Mouse (Mus musculus): ENCODE data around the gene Acot8. TPM values are rescaled to one million over a fixed set of nuclear protein-coding genes. Genes with fewer than 3 reads are reported as not detected.

The Acot8 gene
- polyA plus RNA-seq, 1 experiment from 2014 or later, result 18.8 TPM

DNA sequence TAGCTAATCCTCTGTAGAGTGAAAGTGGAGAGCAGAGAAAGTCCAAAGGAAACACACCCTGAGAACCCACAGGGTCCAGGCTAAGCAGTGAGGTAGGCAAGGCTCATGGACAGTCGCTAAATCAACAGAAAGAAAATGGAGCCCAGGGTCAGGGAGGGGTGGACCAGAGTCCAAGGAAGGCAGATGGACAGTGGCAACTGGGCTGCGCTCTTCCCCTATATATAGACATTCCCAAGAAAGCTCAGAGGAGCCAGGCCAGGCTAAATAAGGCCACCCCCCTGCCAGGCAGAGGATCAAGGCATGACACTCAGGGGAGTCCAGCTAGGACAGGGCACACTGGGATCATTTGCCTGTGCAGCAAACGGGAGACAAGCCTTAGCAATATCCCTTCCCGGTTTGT is 22.8 kb downstream of the Acot8 start:
- Histone ChIP-seq H3K27me3 (peaks cover 76% of the 10 kb centered on the region), H3K27ac (no peak overlapping the region), H3K36me3 (no peaks in the 10 kb centered on the region), H3K4me3 (replicated peaks) (no peak overlapping the region), H3K4me1 (replicated peaks) (peaks cover 35% of the 10 kb centered on the region), H3K4me2 (no peak overlapping the region), H3K9me3 (replicated peaks) (no peaks in the 10 kb centered on the region), H3K9ac (no peak overlapping the region)
- DNase-seq, result no peak
- 61% methylated on average over 4 of the region's 4 CpGs for WGBS (ENCODE audit: insufficient replicate concordance)
- no peak for ATAC-seq (ENCODE audit: low read depth)

DNA sequence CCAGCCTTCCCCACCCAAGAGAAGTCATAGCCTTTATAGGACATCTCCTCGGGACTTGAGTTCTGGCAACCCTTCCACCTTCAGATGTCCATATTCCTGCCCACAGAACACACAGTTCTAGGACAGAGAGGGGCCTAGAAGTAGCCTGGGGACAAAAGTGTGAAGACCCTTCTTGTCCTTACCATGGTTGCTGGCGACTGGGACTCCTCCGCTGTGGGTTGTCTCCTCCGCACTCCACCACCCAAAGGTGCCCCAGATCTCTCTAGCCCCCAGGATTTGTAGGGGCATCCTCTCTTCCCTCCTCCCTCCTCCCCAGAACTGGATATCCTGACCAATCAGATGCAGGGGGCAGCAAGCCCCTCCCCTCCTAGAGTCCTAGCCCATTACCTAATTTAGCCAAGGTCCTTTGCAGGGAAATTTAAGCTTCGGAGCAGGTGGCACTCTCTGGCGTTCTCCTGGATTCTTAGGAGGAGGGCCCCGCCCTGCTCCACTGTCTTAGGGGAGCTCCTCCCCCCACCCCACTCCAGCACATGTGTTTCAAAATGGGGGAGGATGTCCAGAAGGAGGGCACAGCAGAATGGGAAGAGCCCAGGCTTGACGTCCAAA is 25.1 kb downstream of the Acot8 start, which contains the start of gene Tnnc2:
TSS of gene Tnnc2 (minus strand) at position 487 of the 606 bp plus-strand sequence.
- H3K4me2 ChIP-seq, result no peak within 1 kb of the TSS
- H3K4me3 ChIP-seq (replicated peaks), result no peak within 1 kb of the TSS
- H3K4me1 ChIP-seq (replicated peaks), result peaks cover 16% of the 10 kb centered on the region
- DNase-seq (no peak), ATAC-seq (ENCODE audit: low read depth) (no peak)
- peaks cover 63% of the 10 kb centered on the region for H3K27me3 ChIP-seq
- H3K36me3 ChIP-seq, result no peaks in the 10 kb centered on the region
- 65% methylated on average over 8 of the region's 8 CpGs for WGBS (ENCODE audit: insufficient replicate concordance)
- H3K9me3 ChIP-seq (replicated peaks), result no peaks in the 10 kb centered on the region
- H3K27ac ChIP-seq, result no peak within 1 kb of the TSS
- H3K9ac ChIP-seq, result no peak within 1 kb of the TSS

DNA sequence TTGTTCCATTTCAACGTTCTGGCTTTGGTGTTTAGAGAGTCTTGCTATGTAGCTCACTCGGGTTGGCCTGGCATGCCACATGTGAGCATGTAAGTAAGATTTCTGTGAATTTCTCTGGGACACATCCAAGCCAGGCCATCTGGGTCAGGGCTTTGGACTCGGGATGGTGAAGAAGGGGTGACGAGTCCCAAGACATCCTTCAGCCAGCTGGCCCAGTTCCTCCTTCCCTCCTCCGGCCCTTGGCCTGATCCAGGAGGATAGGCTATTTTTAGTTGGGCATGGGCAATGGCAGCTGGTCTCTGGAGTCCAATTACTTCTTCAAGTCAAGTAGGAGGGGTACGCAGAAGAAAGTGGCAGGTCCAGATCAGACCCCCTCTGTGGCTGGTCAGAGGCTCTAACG is 25.9 kb downstream of the Acot8 start:
- WGBS (ENCODE audit: insufficient replicate concordance), result 74% methylated on average over 7 of the region's 7 CpGs
- DNase-seq, result no peak
- ATAC-seq (ENCODE audit: low read depth), result no peak
- Histone ChIP-seq H3K27ac (no peak overlapping the region), H3K9ac (no peak overlapping the region), H3K4me1 (replicated peaks) (peaks cover 19% of the 10 kb centered on the region), H3K4me3 (replicated peaks) (no peak overlapping the region), H3K36me3 (no peaks in the 10 kb centered on the region), H3K27me3 (peaks cover 56% of the 10 kb centered on the region), H3K9me3 (replicated peaks) (no peaks in the 10 kb centered on the region), H3K4me2 (no peak overlapping the region)

DNA sequence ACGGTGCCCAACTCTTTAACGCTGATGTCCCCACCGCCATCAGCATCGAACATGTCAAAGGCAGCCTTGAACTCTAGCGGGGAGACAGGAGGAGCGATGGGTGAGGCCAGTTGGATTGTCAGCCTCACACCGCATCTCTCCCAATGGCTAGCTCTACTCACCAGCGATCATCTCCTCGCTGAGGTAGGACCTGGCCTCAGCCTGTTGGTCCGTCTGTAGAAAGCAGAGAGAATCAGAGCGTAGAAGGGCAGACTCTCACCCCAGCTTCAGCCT is 26.7 kb downstream of the Acot8 start:
- WGBS (ENCODE audit: insufficient replicate concordance), result 83% methylated on average over 11 of the region's 11 CpGs
- Histone ChIP-seq H3K36me3 (peaks cover 5% of the 10 kb centered on the region), H3K4me3 (replicated peaks) (no peak overlapping the region), H3K27me3 (peaks cover 54% of the 10 kb centered on the region), H3K9ac (no peak overlapping the region), H3K27ac (no peak overlapping the region), H3K4me2 (no peak overlapping the region), H3K9me3 (replicated peaks) (no peaks in the 10 kb centered on the region), H3K4me1 (replicated peaks) (peaks cover 27% of the 10 kb centered on the region)
- DNase-seq, result no peak
- ATAC-seq (ENCODE audit: low read depth), result no peak

DNA sequence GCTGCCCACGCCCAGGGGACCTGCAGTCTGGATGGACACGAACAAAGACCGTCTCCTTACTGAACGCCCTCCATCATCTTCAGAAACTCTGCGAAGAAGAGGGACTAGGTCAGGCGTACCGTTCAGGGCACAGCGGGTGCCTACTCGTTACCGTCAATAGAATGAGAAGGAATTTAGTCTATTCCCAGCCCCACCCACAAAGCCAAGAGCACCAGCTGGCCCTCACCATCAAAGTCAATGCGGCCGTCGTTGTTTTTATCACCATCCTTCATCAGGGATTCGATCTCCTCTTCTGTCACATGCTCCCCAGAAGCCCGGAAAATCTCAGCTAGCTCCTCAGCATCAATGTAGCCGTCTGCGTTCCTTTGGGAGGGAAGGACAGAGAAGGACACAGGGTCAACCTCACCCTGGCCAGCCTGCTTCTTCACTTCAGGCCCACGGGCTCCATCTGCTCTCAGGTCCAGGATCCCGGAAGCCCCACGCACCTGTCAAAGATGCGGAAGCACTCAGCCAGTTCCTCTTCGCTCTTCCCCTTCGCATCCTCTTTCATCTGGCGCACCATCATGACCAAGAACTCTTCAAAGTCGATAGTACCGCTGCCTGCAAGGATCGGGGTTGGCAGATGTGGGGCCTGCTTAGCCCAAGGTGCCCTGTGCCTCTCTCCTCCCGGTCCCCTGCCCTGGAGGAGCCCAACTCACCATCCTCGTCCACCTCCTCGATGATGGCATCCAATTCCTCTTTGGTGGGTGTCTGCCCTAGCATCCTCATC is 27.3 kb downstream of the Acot8 start:
- Histone ChIP-seq H3K27ac (no peak overlapping the region), H3K9ac (no peak overlapping the region), H3K9me3 (replicated peaks) (no peaks in the 10 kb centered on the region), H3K36me3 (peaks cover 10% of the 10 kb centered on the region), H3K4me1 (replicated peaks) (peaks cover 32% of the 10 kb centered on the region), H3K4me3 (replicated peaks) (no peak overlapping the region), H3K4me2 (no peak overlapping the region), H3K27me3 (peaks cover 54% of the 10 kb centered on the region)
- WGBS (ENCODE audit: insufficient replicate concordance), result 71% methylated on average over 30 of the region's 30 CpGs
- ATAC-seq (ENCODE audit: low read depth) (no peak), DNase-seq (no peak)

DNA sequence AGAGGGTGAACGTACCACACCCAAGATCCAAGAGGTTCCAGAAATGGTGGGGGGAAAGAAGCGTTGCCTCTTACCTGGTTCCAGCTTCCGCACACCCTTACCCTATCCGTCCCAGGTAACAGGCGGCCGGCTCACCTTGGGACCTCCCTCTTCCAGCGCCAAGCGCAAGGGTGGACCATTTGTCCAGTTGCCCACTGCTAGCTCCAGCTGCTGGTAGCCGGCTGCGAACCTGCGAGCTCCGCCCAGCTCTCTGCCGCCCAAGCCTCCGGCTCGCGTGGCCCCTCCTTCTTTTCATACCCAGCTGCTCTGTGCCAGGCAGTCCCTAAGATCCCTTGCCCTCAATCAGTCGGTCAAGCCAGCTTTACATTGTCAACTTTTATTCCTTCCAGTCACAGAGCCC is 27.9 kb downstream of the Acot8 start:
- DNase-seq, result no peak
- ATAC-seq (ENCODE audit: low read depth), result no peak
- Histone ChIP-seq H3K9ac (no peak overlapping the region), H3K4me3 (replicated peaks) (no peak overlapping the region), H3K36me3 (peaks cover 16% of the 10 kb centered on the region), H3K27me3 (peaks cover 51% of the 10 kb centered on the region), H3K4me1 (replicated peaks) (peaks cover 36% of the 10 kb centered on the region), H3K9me3 (replicated peaks) (no peaks in the 10 kb centered on the region), H3K4me2 (no peak overlapping the region), H3K27ac (no peak overlapping the region)
- WGBS (ENCODE audit: insufficient replicate concordance), result 52% methylated on average over 17 of the region's 17 CpGs

DNA sequence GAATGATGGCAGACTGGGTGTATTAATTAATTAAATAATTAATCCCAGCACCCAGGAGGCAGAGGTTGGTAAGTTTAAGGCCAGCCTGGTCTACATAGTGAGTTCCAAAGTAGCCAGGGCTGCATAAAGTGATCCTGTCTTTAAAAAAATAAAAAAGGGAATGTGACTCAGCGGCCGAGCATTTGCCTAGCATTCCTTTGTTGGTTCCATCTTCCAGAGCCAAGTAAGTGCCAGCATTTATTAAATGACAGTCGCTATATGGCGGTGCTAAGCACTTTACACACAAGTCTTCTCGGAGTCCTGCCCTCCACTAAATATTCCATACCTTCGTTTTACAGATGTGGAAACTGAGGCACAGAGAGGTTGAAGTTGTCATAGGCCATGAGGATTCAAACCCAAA is 28.6 kb downstream of the Acot8 start:
- peaks cover 46% of the 10 kb centered on the region for H3K27me3 ChIP-seq
- 80% methylated on average over 6 of the region's 6 CpGs for WGBS (ENCODE audit: insufficient replicate concordance)
- ATAC-seq (ENCODE audit: low read depth), result no peak

DNA sequence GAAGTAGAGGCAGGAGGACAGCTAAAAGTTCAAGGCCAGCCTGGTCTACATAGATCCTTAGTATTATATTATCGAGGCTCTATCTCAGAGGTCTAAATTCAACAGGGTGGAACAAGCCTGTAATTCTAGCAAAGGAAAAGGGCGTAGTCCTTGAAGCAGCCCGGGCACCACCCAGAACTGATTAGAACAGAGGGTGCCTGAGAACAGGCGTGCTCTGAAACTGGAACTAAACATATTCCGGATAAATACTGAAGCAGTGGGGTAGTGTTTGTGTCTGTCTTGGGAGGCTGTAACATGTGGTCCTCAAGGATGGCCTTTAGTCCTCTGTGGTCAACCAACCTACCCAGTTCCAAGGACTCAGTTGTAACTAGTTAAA is 30.7 kb downstream of the Acot8 start:
- DNase-seq (peak; percentile 55), ATAC-seq (ENCODE audit: low read depth) (peak; percentile 66)
- 29% methylated on average over 5 of the region's 5 CpGs for WGBS (ENCODE audit: insufficient replicate concordance)
- Histone ChIP-seq H3K4me2 (peak overlapping the region; percentile 78), H3K4me1 (replicated peaks) (peaks cover 48% of the 10 kb centered on the region), H3K9ac (peak overlapping the region; percentile 96), H3K9me3 (replicated peaks) (no peaks in the 10 kb centered on the region), H3K27me3 (peaks cover 29% of the 10 kb centered on the region), H3K36me3 (peaks cover 31% of the 10 kb centered on the region), H3K27ac (peak overlapping the region; percentile 95), H3K4me3 (replicated peaks) (peak overlapping the region; percentile 83)

More for the DNA sequence above, 28.6 kb downstream of the Acot8 start:
- H3K4me3 ChIP-seq (replicated peaks), result no peak overlapping the region
- peaks cover 39% of the 10 kb centered on the region for H3K4me1 ChIP-seq (replicated peaks)
- H3K9me3 ChIP-seq (replicated peaks), result no peaks in the 10 kb centered on the region
- no peak overlapping the region; the same call in 1 of the 2 replicates for H3K27ac ChIP-seq
- DNase-seq, result no peak
- no peak overlapping the region for H3K9ac ChIP-seq
- H3K36me3 ChIP-seq, result peaks cover 23% of the 10 kb centered on the region
- no peak overlapping the region for H3K4me2 ChIP-seq

DNA sequence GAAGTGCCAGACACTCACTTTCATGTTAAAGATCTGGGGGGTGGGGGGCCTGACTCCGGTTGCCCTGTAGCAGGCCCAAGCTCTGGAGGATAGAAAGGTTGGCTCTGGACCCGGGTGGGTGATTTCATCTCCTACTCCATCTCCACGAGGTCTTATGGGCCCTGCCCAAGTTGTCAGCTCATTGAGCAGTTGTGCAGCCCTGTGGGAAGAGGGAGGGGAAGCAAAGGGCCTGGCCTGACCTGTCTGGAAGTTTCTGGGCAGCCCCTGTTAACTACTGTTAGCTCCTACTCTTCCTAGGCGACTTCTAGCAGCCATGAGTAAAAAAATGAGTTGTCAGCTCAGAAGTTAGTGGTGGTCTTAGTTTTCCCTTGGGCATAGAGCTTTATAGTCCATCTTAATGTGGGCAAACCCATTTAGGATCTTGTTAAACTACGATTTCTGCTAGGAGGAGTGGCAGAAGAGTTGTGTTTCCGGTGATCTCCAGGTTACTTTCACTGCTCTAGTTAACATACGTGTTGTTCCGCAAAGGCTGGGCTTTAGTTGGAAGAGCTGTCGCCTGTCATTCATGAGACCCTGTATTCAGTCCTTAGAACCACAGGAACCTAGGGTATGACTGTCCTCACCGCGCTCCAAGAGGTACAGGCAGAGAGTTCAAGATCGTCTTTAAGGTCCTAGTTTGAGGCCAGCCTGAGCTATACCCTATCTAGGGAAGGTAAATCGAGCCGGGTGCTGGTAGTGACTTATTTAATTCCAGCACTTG is 31.3 kb downstream of the Acot8 start:
- ATAC-seq (ENCODE audit: low read depth) (peak; percentile 6), DNase-seq (no peak)
- Histone ChIP-seq H3K4me3 (replicated peaks) (peak overlapping the region; percentile 83), H3K9ac (peak overlapping the region; percentile 96), H3K27me3 (peaks cover 24% of the 10 kb centered on the region), H3K4me2 (peak overlapping the region; percentile 78), H3K27ac (peak overlapping the region; percentile 95), H3K9me3 (replicated peaks) (no peaks in the 10 kb centered on the region), H3K36me3 (peaks cover 32% of the 10 kb centered on the region), H3K4me1 (replicated peaks) (peaks cover 49% of the 10 kb centered on the region)
- 59% methylated on average over 14 of the region's 14 CpGs for whole genome bisulfite sequencing (ENCODE audit: insufficient replicate concordance)

DNA sequence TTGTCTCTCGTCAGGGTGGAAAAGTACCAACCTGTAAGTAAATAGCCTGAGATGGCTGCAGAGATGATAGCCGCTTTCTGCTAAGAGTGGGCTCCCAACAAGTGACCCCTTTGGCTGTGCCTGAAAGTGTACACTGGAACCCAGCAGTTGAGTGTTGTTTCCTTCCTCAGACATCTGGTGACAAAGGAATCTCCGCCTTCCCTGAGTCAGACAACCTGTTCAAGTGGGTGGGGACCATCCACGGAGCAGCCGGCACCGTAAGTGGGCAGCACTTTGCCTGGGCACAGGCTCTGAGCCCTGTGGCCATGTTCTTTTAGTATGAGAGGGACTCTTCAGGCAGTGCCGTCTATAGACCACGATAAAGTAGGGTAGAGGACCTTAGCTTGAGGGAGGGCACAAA is 33.6 kb downstream of the Acot8 start:
- DNase-seq, result no peak
- H3K4me3 ChIP-seq (replicated peaks), result peak overlapping the region; percentile 83
- H3K27ac ChIP-seq, result peak overlapping the region; percentile 95
- peak overlapping the region; percentile 78 for H3K4me2 ChIP-seq
- peaks cover 55% of the 10 kb centered on the region for H3K36me3 ChIP-seq
- no peak for ATAC-seq (ENCODE audit: low read depth)
- WGBS (ENCODE audit: insufficient replicate concordance), result 64% methylated on average over 8 of the region's 8 CpGs
- H3K9me3 ChIP-seq (replicated peaks), result no peaks in the 10 kb centered on the region
- H3K27me3 ChIP-seq, result peaks cover under 1% of the 10 kb centered on the region
- peaks cover 62% of the 10 kb centered on the region for H3K4me1 ChIP-seq (replicated peaks)
- H3K9ac ChIP-seq, result peak overlapping the region; percentile 96

DNA sequence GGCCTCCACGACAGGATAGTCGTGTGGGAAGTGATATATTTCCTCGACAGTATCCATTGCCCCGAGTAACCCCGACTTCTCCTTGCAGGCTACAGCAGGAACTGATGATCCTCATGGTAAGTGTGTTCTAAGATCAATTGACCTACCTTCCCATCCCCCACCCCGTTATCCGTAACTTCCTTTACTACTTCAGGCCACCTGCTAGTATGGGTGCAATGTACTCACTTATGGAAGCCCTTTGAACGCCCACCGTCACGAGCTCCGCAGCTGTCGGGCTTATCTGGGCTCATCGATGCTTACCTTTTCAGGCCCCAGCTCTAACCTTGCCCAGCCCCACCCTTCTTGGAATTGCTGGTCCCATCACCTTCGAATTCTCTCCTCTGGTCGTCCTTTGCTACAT is 34.4 kb downstream of the Acot8 start:
- Histone ChIP-seq H3K4me2 (peak overlapping the region; percentile 78), H3K36me3 (peaks cover 63% of the 10 kb centered on the region), H3K4me3 (replicated peaks) (peak overlapping the region; percentile 83), H3K27me3 (no peaks in the 10 kb centered on the region), H3K9ac (peak overlapping the region; percentile 96), H3K9me3 (replicated peaks) (no peaks in the 10 kb centered on the region), H3K4me1 (replicated peaks) (peaks cover 64% of the 10 kb centered on the region), H3K27ac (peak overlapping the region; percentile 95)
- ATAC-seq (ENCODE audit: low read depth) (no peak), DNase-seq (no peak)
- WGBS (ENCODE audit: insufficient replicate concordance), result under 1% methylated on average over 15 of the region's 15 CpGs

All from liver, embryonic 13.5 days (tissue).